Mouse (Mus musculus): ENCODE measurements around the gene Gm13539. TPM values are rescaled to one million over a fixed set of nuclear protein-coding genes. Genes with fewer than 3 reads are reported as not detected.
"Not testable (repeated sequence)": the region's sequence is repeated elsewhere in the genome, so short reads cannot be mapped to it uniquely, and the experiment has no call there.

Gene Gm13539
- not detected in 2 replicates for polyA plus RNA-seq (2016; fragmentation: Nextera tagmentation; extraction: Ambion mirVana)

DNA sequence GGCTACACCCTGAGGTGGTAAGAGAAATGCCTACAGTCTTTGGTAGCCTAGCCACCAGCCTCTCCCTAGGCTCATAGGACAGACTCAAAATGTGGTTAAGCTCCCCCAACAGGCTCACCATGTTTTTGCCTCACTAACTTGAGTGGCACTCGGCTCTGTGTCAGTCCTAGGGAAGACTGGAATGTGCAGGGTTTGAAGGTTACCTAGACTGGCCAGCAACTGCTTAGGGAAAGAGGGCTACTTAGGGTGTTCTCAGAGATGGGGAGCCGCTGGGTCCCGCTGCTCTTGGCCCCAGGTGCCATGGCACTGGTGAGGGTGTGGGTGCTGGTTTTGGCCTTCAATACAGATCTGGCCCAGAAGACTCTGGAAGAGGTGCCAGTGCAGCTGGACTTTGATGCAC is at the start of gene Gm13539:
Gene Gm13539, plus strand, starts transcription at position 301 of the 400 bp plus-strand sequence.
- Histone ChIP-seq H3K36me3 (no peaks in the 10 kb centered on the region), H3K27ac (no peak within 1 kb of the TSS), H3K27me3 (replicated peaks) (peaks cover 5% of the 10 kb centered on the region; the same call in 1 of the 2 replicates), H3K9me3 (replicated peaks) (no peaks in the 10 kb centered on the region), H3K9ac (no peak within 1 kb of the TSS), H3K4me2 (no peak within 1 kb of the TSS), H3K4me1 (peaks cover 7% of the 10 kb centered on the region), H3K4me3 (no peak within 1 kb of the TSS)
- 69% methylated on average over 3 of the region's 3 CpGs for WGBS (ENCODE audit: insufficient replicate concordance)
- ATAC-seq: no peak

DNA sequence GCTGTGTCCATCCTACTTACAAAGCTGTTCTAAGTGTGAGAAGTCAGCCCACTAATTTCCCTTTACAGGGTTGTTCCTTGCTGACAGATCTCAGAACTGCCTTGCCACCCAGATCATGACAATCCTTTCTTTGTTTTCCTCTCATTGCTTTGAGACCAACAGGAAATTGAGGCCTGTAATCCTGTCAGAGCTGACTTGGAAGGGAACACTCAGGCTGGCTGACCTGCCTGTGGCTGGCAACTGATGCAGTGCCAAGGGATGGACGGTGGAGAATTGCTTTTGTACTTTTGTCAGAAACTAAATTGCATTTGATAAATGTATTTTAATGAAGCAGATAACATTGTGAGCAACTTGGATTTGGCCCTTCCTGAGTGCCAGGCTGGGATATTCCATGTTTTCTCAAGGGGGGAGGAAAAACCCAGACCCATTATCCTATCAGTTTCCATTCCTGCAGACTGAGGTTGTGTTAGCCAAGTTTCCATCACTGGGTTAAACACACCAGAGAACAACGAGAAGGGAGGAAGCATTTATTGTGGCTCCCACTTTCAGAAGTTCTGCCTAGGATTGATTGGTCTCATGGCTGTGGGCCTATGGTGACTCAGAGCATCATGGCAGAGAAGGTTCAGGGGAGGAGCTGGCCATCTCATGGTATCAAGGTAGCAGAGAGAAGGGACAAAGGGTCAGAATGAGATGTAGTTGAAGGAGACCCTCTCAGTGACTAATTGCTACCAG is 48.7 kb upstream of the Gm13539 start:
- WGBS (ENCODE audit: insufficient replicate concordance): 39% methylated on average over 2 of the region's 2 CpGs
- Histone ChIP-seq H3K27me3 (replicated peaks) (no peaks in the 10 kb centered on the region), H3K4me3 (no peak overlapping the region), H3K36me3 (no peaks in the 10 kb centered on the region), H3K9me3 (replicated peaks) (no peaks in the 10 kb centered on the region), H3K4me2 (no peak overlapping the region), H3K27ac (no peak overlapping the region), H3K4me1 (no peaks in the 10 kb centered on the region), H3K9ac (no peak overlapping the region)
- ATAC-seq: no peak

DNA sequence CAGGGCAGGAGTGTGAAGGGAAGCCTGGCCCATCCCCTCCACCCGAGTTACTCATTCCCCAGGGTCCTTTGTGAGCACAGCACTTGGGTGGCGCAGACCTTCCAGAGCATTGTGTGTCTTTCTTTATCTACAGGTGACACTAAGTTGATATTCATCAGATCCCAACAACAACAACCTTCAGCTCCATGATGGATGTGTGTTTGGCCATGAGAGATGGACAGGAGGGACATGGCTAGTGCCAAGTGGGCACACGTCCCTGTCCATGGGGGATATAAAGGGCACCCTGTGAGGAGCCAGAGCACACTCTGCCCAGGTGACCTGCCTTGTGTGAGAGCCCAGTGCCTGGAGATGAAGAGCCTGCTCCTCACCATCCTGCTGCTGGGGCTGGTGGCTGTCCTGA is 45.3 kb upstream of the Gm13539 start, which contains the start of gene Obp2b:
Gene Obp2b, plus strand, starts transcription at position 301 of the 400 bp plus-strand sequence.
- H3K4me1 ChIP-seq; H3K4me2 ChIP-seq; H3K36me3 ChIP-seq; H3K4me3 ChIP-seq; H3K27me3 ChIP-seq (replicated peaks); H3K9ac ChIP-seq; ATAC-seq; H3K27ac ChIP-seq; H3K9me3 ChIP-seq (replicated peaks): not testable (repeated sequence)
- whole genome bisulfite sequencing (ENCODE audit: insufficient replicate concordance): 66% methylated on average over 3 of the region's 3 CpGs

DNA sequence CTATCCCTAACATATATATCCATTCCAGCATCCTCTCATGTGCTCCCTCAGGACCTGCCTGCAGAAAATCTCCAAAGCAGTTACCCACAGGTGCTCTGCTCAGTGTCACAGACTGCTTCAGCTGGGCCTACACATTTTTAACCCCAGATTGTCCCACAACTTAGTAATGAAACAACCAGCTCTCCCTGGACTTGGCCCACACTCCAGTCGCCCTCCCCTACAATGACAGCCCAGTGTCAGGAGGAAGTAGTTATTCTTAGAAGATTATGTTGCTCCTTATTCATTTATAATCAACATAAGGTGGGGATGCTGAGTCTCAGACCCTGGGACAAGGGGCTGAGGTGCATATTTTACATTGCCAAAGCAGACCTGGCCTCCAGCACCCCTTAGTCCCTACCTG is 40.4 kb upstream of the Gm13539 start:
- no peak overlapping the region for H3K4me2 ChIP-seq
- 68% methylated on average over 1 of the region's 1 CpGs for WGBS (ENCODE audit: insufficient replicate concordance)
- H3K9me3 ChIP-seq (replicated peaks): peaks cover 15% of the 10 kb centered on the region
- no peaks in the 10 kb centered on the region for H3K36me3 ChIP-seq
- H3K27me3 ChIP-seq (replicated peaks): no peaks in the 10 kb centered on the region
- H3K4me3 ChIP-seq: no peak overlapping the region
- H3K27ac ChIP-seq: no peak overlapping the region
- ATAC-seq: no peak
- no peaks in the 10 kb centered on the region for H3K4me1 ChIP-seq
- no peak overlapping the region for H3K9ac ChIP-seq

DNA sequence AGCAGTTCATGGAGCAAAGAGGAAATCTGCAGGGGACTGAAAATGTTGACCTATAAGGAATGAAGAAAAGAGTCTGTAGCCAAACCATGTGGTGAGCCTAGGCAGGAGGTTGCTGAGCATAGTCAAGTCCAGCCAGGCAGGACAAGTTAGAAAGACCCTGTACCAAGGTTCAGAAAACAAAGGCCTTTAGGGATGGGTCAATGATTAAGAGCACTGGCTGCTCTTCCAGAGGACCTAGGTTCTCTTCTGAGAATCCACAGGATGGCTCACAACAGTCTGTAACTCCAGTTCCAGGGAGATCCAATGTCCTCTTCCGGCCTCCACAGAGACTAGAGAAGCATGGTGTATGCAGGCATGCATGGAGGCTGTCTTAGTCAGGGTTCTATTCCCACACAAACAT is 27.9 kb upstream of the Gm13539 start:
- H3K4me1 ChIP-seq: no peaks in the 10 kb centered on the region
- 53% methylated on average over 1 of the region's 1 CpGs for WGBS (ENCODE audit: insufficient replicate concordance)
- no peaks in the 10 kb centered on the region for H3K27me3 ChIP-seq (replicated peaks)
- H3K4me3 ChIP-seq: no peak overlapping the region
- no peak overlapping the region for H3K27ac ChIP-seq
- no peak overlapping the region for H3K9ac ChIP-seq
- no peak overlapping the region for H3K4me2 ChIP-seq
- no peaks in the 10 kb centered on the region for H3K36me3 ChIP-seq
- H3K9me3 ChIP-seq (replicated peaks): no peaks in the 10 kb centered on the region
- no peak for ATAC-seq

DNA sequence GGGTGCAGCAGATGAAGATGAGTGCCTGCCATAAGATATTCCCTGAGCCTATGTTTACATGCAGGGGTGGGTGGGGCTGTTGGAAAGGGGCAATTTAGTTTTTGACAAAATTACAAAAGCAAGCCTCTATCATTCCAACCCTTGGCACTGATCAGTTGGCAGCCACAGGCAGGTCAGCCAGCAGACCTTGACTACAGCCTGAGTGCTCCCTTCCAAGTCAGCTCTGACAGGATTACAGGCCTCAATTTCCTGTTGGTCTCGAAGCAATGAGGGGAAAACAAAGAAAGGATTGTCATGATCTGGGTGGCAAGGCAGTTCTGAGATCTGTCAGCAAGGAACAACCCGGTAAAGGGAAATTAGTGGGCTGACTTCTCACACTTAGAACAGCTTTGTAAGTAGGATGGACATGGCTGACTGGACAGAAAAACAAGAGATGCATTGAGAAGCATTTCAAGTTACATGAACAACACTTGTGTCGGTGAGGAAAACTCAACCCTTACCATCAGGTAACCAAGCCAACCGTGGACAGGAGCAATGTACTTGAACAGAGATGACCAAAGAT is 23.9 kb upstream of the Gm13539 start:
- no peak overlapping the region for H3K4me2 ChIP-seq
- H3K27me3 ChIP-seq (replicated peaks): no peaks in the 10 kb centered on the region
- H3K27ac ChIP-seq: no peak overlapping the region
- H3K4me3 ChIP-seq: no peak overlapping the region
- H3K36me3 ChIP-seq: no peaks in the 10 kb centered on the region
- 49% methylated on average over 4 of the region's 4 CpGs for WGBS (ENCODE audit: insufficient replicate concordance)
- H3K4me1 ChIP-seq: no peaks in the 10 kb centered on the region
- no peaks in the 10 kb centered on the region for H3K9me3 ChIP-seq (replicated peaks)
- no peak overlapping the region for H3K9ac ChIP-seq
- ATAC-seq: no peak

DNA sequence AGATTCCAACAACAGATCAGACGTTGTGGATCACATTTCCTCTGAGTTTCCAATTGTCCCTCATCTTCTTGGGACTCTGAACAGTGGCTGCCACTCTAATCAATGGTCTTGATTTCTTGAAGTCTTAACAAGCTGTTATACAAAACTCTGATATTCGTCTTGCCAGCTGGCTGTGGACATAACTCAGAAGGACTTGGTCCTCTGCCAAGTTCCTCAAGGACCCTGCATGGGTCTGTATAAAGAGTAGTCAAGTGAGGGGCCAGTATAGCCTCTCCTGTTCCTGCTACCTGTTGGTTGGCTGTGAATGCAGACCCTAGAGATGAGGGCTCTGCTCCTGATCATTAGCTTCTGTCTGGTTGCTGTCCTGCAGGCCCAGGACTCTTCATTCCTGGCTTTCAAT is 16.8 kb upstream of the Gm13539 start, which contains the start of gene Lcn3:
Gene Lcn3, plus strand, starts transcription at position 301 of the 400 bp plus-strand sequence.
- H3K4me2 ChIP-seq: no peak within 1 kb of the TSS
- H3K27me3 ChIP-seq (replicated peaks): 0 out of 2 replicates have a peak, but pooled peaks cover 2% of the 10 kb centered on the region
- 37% methylated on average over 2 of the region's 2 CpGs for WGBS (ENCODE audit: insufficient replicate concordance)
- no peak within 1 kb of the TSS for H3K27ac ChIP-seq
- no peak for ATAC-seq
- H3K4me1 ChIP-seq: no peaks in the 10 kb centered on the region
- no peak within 1 kb of the TSS for H3K4me3 ChIP-seq
- H3K9ac ChIP-seq: no peak within 1 kb of the TSS
- H3K9me3 ChIP-seq (replicated peaks): no peaks in the 10 kb centered on the region
- H3K36me3 ChIP-seq: no peaks in the 10 kb centered on the region

DNA sequence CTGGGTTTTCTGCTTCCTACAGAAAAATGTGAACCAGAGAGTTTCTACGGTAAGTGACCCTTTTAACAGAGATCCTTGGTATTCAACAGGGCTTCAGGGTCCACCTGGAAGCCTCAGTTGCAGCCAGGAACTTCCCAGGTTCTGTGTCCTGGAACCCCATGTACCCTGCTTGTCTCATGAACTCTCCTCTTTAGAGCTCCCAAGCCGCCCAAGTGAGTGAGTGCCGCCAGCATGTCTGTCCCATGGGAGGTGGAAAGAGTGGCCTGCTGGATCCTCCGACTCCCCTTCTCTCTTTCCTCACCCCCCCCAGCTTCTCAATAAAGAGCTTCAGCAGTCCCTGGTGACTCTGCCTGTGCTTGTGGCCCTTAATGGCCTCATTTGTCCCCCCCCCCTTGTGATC is 14.3 kb upstream of the Gm13539 start:
- H3K9ac ChIP-seq: no peak overlapping the region
- no peak for ATAC-seq
- WGBS (ENCODE audit: insufficient replicate concordance): 75% methylated on average over 4 of the region's 4 CpGs
- H3K4me3 ChIP-seq: no peak overlapping the region
- 0 out of 2 replicates have a peak, but pooled peaks cover 2% of the 10 kb centered on the region for H3K27me3 ChIP-seq (replicated peaks)
- H3K4me1 ChIP-seq: no peaks in the 10 kb centered on the region
- H3K4me2 ChIP-seq: no peak overlapping the region
- H3K9me3 ChIP-seq (replicated peaks): no peaks in the 10 kb centered on the region
- no peak overlapping the region for H3K27ac ChIP-seq
- no peaks in the 10 kb centered on the region for H3K36me3 ChIP-seq

DNA sequence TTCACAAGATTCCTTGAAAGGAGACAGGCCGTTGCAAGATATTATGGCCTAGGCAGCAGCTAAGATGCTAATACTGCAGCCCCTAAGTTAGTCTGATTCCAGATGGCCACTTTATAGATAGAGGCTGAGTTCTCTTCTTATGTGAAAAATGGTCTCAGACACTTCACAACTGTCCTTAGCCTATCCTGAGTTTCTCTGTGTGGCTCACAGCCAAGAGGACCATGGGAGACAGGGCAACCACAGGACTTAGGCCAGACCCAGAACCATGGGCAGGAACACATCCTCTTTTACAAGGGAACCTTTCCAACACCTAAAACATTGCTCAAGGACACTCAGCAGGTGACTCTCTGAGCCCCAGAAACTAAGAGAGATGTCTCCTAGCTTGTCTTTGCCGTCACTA is 8.6 kb upstream of the Gm13539 start:
- Histone ChIP-seq H3K27me3 (replicated peaks) (no peaks in the 10 kb centered on the region; the same call in 1 of the 2 replicates), H3K36me3 (no peaks in the 10 kb centered on the region), H3K9me3 (replicated peaks) (no peaks in the 10 kb centered on the region), H3K4me2 (no peak overlapping the region), H3K9ac (no peak overlapping the region), H3K4me3 (no peak overlapping the region), H3K27ac (no peak overlapping the region), H3K4me1 (no peaks in the 10 kb centered on the region)
- ATAC-seq: no peak
- WGBS (ENCODE audit: insufficient replicate concordance): 71% methylated on average over 2 of the region's 2 CpGs

DNA sequence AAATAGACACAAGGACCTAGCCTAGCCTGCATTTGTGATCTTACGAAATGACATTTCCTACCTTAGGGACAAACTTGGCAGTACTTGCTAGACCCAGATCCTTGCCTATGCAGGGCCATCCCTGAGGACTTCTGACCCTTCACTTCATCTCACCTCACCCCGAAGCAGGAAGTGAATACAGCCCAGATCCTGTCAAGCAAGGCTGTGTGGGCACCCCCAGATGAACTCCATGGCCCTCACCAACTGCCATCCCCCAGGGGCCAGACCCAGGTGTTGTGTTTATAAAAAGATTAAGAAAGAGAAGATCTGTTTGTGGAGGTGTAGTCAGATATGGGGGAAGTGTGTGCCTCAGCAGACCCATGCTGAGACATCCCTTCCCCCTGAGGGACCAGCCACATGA is 7.4 kb upstream of the Gm13539 start:
- Histone ChIP-seq H3K27ac (no peak overlapping the region), H3K9me3 (replicated peaks) (no peaks in the 10 kb centered on the region), H3K4me2 (no peak overlapping the region), H3K36me3 (no peaks in the 10 kb centered on the region), H3K9ac (no peak overlapping the region), H3K4me3 (no peak overlapping the region), H3K27me3 (replicated peaks) (no peaks in the 10 kb centered on the region; the same call in 1 of the 2 replicates), H3K4me1 (no peaks in the 10 kb centered on the region)
- WGBS (ENCODE audit: insufficient replicate concordance): 46% methylated on average over 2 of the region's 2 CpGs
- ATAC-seq: no peak

DNA sequence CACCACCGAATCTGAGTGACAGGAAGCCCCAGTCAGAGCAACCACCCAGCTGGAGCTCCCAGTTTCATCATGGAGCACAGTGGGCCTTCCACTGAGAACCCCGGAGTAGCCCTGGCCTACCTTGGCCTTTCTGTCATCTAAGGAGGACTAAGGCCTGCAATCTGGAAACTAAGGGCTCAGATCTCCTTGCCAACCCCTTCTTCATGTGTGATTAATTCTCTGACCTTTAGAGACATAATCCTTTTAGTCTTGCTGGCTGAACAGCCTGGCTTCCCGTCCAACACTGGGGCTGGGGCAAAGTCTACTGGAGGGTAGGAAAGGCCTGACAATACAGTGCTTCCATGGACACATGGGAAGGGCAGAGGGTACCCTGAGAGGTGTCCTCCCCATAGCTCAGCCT is 6.1 kb upstream of the Gm13539 start:
- no peak for ATAC-seq
- Histone ChIP-seq H3K4me3 (no peak overlapping the region), H3K36me3 (no peaks in the 10 kb centered on the region), H3K27ac (no peak overlapping the region), H3K4me1 (no peaks in the 10 kb centered on the region), H3K9me3 (replicated peaks) (no peaks in the 10 kb centered on the region), H3K4me2 (no peak overlapping the region), H3K27me3 (replicated peaks) (no peaks in the 10 kb centered on the region; the same call in 1 of the 2 replicates), H3K9ac (no peak overlapping the region)
- WGBS (ENCODE audit: insufficient replicate concordance): 52% methylated on average over 3 of the region's 3 CpGs

DNA sequence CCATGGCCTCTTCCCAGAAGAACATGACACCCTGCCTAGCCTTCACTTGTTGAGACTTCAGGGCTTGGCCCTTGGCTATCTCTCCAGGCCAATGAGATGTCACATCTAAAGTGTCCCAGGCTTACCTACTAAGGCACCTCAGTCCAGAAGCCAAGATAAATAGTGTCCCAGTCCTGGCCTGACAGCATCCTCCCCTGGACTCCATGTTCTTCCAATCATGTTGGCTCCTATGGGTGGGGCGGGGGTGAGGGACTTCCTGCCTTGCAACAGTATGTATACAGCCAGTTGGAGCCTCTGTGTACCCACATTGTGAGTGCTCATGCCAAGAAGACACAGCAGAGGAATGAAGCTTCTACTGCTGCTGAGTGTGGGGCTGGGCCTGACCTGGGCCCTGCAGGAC is 5.3 kb upstream of the Gm13539 start, which contains the start of gene Lcn11:
Gene Lcn11, plus strand, starts transcription at position 301 of the 400 bp plus-strand sequence.
- no peaks in the 10 kb centered on the region; the same call in 1 of the 2 replicates for H3K27me3 ChIP-seq (replicated peaks)
- ATAC-seq: no peak
- no peaks in the 10 kb centered on the region for H3K9me3 ChIP-seq (replicated peaks)
- no peaks in the 10 kb centered on the region for H3K4me1 ChIP-seq
- no peaks in the 10 kb centered on the region for H3K36me3 ChIP-seq
- H3K27ac ChIP-seq: no peak within 1 kb of the TSS
- WGBS (ENCODE audit: insufficient replicate concordance): 74% methylated on average over 1 of the region's 1 CpGs
- H3K4me3 ChIP-seq: no peak within 1 kb of the TSS
- no peak within 1 kb of the TSS for H3K9ac ChIP-seq
- H3K4me2 ChIP-seq: no peak within 1 kb of the TSS
